Mouse (Mus musculus) brown adipose tissue, adult 24 weeks (tissue): ENCODE data around the gene Patz1. TPM values are rescaled to one million over a fixed set of nuclear protein-coding genes. Genes with fewer than 3 reads are reported as not detected.

ENCODE experiments used
- H3K27ac ChIP-seq: fragments of 200-500 bp; replicated peaks from 2 replicates; pipeline ENCODE4 v1.5.1; 2012; ENCODE audit warnings: low read depth, mild to moderate bottlenecking, low read length
- H3K4me1 ChIP-seq: fragments of 200-500 bp; 2 replicates; pipeline ENCODE4 v1.6.1; 2012; ENCODE audit warnings: low read length, mixed read lengths; ENCODE audit not compliant: control insufficient read depth, insufficient read depth, insufficient read length
- H3K4me3 ChIP-seq: fragments of 200-500 bp; 2 replicates; pipeline ENCODE4 v1.5.1; 2012; ENCODE audit warnings: low read depth, mild to moderate bottlenecking, low read length, moderate library complexity; ENCODE audit not compliant: insufficient read depth
- polyA plus RNA-seq: library from polyadenylated mRNA; stranded (reverse); fragments of >200 nt; gene quantifications from 2 replicates; pipeline ENCODE4 v1.2.4, GENCODE M21; 2012; ENCODE audit not compliant: missing spikeins, insufficient read depth, insufficient read length

Patz1 gene
- polyA plus RNA-seq, 1 experiment, result 4.0 TPM

DNA sequence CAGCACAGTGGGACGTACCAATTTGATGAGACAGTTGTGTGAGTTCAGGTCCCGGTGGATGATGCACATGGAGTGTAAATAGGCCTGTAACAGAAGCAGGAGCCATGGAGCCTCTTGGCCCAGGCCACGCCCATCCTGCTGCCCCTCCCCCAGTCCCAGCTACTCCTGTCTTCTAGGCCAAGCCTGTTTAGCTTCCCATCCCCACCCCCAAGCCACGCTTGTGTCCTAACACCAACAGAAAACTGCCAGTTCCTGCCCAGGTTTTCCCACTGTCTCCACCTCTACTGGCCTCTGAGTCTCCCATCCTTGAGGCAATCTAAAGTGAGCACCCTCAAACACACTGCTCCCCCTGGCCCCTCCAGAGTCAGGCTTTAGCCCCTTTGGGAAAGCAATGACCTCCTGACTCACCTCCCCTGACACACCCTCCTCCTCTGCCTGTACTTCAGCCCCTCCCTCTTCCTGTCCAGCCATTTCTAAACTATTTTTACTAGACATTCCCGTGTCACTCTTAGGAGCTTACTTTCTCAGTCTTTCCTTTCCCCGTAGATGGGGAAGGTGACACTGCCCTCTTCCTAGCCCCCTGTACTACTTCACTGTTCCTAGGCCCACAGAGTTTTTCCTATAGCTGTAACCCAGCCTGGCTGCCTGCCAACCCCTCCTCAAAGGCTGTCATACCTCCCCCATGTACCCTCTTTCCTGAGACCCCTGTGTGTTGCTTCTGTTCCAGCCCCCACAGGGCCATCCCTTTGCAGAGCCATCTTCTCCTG, 60.1 kb downstream of the Patz1 start:
- H3K27ac ChIP-seq, result no peak overlapping the region
- H3K4me1 ChIP-seq, result peaks cover 8% of the 10 kb centered on the region
- H3K4me3 ChIP-seq, result no peak overlapping the region

DNA sequence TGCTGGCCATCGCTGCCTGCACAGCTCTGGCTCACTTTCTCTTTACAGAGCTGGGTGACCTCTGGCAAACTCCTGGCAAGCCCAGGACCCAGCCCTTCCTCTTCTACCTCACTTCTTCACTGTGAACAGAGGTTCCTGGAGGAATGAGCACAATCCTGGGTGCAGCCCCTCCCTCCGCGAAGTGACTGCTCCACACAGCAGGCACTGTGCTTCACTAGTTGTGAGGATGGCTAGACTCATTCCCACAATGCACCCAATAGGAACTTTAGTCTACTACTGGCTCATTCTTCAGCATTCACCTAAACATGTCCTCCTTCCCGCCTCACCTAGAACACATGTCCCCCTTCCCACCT, 60.6 kb downstream of the Patz1 start:
- Histone ChIP-seq H3K4me3 (no peak overlapping the region), H3K4me1 (peaks cover 8% of the 10 kb centered on the region), H3K27ac (no peak overlapping the region)

DNA sequence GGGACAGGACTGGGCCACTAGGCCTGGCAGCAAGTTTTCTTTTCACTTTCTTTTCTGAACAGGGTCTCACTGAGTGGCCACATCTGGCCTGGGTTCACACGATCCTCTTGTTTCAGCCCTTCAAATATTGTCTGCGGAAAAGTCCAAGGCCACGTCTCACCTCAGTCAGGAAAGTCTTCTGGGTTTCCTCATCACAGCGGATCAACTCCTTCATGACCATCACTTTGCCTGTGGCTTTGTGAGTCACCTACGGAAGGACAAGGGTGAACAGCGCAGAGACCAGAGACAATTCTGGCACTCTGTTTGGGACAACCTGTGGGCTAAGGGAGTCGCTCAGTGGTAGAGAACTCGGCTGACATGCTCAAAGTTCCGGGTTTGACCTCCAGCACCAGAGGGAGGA, 63.5 kb downstream of the Patz1 start:
- Histone ChIP-seq H3K4me3 (no peak overlapping the region), H3K4me1 (peaks cover 8% of the 10 kb centered on the region), H3K27ac (no peak overlapping the region)

DNA sequence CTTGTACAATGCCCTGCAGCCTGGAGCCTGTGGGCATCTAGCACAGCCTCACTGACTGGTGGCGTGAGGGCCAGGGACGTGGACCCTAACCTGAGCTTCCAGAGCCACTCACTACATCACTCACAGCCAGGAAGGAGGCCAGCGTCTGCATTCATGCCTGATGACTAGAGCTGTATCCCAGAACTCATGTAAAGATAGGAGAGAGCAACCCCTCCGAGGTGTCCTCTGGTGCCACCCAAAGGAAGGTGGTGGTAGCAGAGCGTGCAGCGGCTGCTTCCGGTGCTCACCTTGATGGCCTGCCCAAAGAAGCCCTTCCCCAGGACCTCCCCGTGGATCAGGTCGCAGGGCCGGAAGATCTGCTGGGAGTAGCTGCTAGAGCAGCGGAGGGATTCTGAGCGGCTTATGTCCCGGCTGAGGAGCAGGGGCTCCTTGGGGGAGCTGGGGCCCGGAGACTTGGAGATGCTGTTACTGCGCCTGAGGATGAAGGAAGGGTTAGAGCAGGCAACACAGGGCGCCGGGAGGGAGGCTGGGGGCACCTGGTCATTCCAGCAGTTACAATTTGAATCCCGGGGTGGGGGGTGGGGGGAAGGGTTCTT, 64.4 kb downstream of the Patz1 start:
- H3K4me1 ChIP-seq, result peaks cover 8% of the 10 kb centered on the region
- no peak overlapping the region for H3K27ac ChIP-seq
- H3K4me3 ChIP-seq, result no peak overlapping the region

Other genes starting within 250 kb of the Patz1 start
- 3.1 and 5.0 TPM in 2 replicates for gene Sfi1, start 95.4 kb upstream of the Patz1 start, polyA plus RNA-seq
- 19.7 and 21.3 TPM in 2 replicates for gene Eif4enif1, start 86.5 kb upstream of the Patz1 start, polyA plus RNA-seq
- gene Drg1, start 22.5 kb upstream of the Patz1 start, polyA plus RNA-seq, result 50.0 and 57.3 TPM in 2 replicates
- 1.4 and 3.8 TPM in 2 replicates for gene Pik3ip1, start 41.5 kb downstream of the Patz1 start, polyA plus RNA-seq
- 9.6 and 13.9 TPM in 2 replicates for gene Limk2, start 120.3 kb downstream of the Patz1 start, polyA plus RNA-seq
- 15.9 and 17.6 TPM in 2 replicates for gene Rnf185, start 163.5 kb downstream of the Patz1 start, polyA plus RNA-seq
- gene Pla2g3, start 199.4 kb downstream of the Patz1 start, polyA plus RNA-seq, result not detected in 2 replicates
- not detected in 2 replicates for gene Inpp5j, start 215.9 kb downstream of the Patz1 start, polyA plus RNA-seq
- 15.9 and 19.1 TPM in 2 replicates for gene Selenom, start 225.8 kb downstream of the Patz1 start, polyA plus RNA-seq